Mouse (Mus musculus) cerebellum, postnatal 36 days (tissue): ENCODE data around the gene G6pc.
"Not testable (repeated sequence)": the region's sequence is repeated elsewhere in the genome, so short reads cannot be mapped to it uniquely, and the experiment has no call there.

Source experiments
- DNase-seq, 2 experiments: peaks; one replicate each; pipeline ENCODE4 v3.0.0; 2021 to 2022; ENCODE audit warnings: mixed read lengths in 2 of 2

The G6pc gene

GRCm38 (mm10) chr11:101357505-101358182, 9.7 kb upstream of the G6pc start:
- no peak for DNase-seq

DNA sequence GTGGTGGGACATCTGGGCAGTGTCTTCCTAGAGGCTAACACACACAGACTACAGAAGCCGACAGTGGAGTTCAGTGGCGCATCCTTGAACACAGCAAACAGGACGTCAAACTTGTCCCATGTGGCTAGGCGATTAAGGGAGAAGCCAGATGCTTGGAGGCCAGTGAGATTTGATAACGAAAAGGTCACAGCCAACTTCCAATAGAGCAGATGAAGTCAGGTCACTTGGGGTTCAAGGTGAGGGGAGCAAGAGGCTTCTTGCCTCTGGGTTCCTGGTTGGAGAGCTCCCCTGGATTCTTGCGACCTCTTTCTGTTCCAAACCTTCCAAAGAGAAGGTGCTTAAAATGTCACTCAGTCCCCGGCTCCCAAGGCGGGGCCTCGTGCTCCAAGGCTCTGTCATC, 7.6 kb upstream of the G6pc start:
- DNase-seq: no peak

DNA sequence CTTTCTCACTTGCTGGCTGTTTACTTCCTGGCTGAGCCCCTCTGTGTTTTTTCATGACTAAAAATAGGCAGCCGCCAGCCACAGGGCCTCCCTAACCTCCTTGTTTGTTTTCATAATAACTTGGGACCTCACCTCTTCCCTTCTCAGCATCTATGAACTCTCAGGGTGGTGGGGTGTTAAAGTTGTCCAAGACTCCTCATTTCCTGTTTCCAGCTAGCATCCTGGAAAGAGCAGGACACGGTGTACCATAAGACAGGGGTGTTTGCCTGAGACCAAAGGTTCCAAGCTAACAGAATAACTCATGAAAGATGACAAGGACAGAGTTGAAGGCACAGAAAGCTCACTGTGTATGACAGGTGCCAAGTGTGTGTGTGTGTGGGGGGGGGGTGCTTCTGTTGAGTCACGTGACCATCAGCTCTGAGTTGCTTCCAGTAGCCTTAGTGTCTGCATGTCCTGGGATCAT, 6.7 kb upstream of the G6pc start:
- DNase-seq: no peak

DNA sequence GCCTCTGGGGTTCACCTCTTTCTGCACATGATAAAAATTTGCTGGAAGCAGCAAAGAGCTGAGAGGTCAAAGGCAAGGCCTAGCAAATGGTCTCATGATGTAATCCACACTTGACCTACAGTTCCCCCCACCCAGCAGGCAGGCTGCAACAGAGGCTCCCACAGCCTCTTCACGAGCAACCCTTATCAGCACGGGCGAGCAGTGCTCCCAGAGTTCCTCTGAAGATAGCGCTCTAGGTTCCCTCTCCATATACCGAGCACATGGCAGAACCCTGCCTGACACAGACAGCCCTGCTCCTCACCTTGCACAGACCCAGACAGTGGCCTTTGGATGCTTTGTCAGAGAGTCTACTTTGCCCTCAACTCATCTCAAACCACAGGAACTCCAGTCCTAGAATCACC, 2.8 kb upstream of the G6pc start:
- DNase-seq: no peak

DNA sequence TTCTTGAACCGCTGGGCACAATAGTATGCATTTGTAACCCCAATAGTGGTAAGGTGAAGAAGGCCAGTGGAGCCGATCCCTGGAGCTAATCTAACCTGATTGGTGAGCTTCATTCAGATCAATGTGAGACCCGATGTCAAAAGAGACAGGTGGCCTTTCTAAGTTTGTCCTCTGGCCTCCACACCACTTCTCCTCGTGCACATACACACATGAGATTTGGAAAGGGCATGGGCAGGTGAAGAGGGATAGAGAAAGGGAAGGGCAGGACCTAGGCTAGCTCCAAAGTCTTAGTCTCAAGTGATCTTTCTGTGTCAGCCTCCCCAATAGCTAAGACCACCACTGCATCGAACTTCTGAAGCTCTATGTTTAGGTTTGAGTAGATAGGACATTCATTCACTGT, 2.8 kb downstream of the G6pc start:
- no peak for DNase-seq

DNA sequence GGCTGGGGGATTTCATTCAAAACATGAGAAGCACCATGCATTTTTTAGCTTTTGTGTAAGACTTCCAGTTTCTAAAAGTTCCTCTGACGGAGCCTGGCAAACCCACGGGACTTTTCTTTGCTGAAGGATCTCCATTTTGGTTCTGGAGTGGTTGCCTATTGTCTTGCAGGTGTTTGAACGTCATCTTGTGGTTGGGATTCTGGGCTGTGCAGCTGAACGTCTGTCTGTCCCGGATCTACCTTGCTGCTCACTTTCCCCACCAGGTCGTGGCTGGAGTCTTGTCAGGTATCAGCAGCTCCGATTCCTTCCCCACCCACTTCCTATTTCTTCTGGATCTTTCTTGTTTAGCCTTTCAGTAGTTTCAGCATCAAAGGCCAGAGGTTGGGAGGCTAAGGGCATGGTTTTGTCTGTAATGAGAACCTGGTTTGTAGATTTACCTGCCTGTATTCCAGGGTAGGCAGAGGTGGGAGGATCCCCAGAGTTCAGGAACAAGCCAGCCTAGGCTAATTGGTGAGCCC, 7.1 kb downstream of the G6pc start:
- DNase-seq: no peak

DNA sequence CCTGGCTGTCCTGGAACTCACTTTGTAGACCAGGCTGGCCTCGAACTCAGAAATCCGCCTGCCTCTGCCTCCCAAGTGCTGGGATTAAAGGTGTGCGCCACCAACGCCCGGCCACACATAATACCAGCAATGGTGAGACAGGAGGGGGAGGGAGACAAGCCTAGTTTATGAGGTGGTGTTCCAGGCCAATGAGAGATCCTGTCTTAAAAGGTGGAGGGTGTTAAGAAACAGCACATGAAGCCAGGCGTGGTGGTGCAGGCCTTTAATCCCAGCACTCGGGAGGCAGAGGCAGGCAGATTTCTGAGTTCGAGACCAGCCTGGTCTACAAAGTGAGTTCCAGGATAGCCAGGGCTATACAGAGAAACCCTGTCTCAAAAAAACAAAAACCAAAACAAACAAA, 10.8 kb downstream of the G6pc start:
- not testable (repeated sequence) for DNase-seq

GRCm38 (mm10) chr11:101378926-101379325, 11.6 kb downstream of the G6pc start:
- DNase-seq: no peak

- no peak for DNase-seq
These were observed 14.5 kb downstream of the G6pc start for GRCm38 (mm10) chr11:101381817-101382216.

DNA sequence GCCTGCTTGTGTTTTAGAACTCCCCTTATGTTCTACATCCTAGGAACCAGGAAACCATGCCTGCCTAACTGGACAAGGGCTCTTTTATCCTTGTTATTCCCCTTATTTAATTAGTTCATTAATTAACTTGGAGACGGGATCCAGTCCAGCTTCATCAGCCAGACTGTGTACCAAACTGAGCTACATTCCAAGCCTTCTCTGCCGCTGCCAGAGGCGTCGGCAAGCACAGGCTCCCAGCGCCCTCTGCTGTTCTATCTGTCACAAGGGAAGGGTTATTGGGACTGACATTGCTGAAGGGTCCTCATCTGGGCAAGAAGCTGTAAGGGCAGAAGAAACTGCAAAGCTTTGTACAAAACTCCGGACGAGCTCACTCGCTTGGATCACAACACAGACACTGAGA, 27.7 kb downstream of the G6pc start:
- peak; percentile 62 to 65 for DNase-seq

DNA sequence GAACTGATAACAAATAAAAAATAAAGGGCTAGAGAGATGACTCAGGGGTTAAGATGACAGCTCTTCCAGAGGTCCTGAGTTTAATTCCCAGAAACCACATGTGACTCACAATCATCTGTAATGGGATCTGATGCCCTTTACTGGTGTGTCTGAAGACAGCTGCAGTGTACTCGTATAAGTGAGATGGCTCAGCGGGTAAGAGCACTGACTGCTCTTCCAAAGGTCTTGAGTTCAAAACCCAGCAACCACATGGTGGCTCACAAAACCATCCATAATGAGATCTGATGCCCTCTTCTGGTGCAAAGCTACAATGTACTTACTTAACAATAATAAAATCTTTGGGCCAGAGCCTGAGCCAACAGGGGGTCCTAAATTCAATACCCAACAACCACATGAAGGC, 47.9 kb downstream of the G6pc start:
- DNase-seq: no peak

DNA sequence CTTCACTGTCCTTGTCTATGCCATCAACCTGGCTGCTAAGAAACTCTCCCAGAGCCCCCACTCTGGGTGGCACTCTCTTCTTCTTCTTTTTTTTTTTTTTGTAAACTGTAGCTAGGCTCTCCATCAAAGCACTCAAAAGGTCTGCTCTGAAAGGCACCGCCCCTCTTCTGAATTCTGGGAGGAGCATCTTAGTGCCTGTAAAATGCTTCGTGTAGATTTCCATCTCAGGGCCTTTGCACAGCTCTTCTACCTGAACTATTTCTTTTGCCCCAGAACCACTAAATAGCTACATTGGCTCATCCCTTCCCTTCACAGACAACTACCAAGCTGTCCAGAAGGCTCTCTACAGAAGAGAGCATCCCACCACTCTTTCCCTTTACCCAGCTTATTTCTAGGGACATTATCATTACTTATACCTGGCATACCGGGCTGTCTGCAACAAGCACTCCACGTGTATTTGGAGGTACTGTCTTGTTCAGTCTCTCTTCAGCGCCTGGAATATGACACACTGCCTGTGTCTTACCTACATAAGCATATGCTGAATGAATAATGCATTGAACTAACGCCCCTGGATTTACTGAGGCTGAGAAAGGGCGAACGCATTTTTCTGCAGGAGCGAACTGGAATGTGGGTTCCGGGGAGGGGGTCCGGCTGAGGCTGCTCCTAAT, 49.2 kb downstream of the G6pc start:
- no peak for DNase-seq

GRCm38 (mm10) chr11:101417101-101417855, 49.9 kb downstream of the G6pc start, which contains the start of gene Aarsd1:
Gene Aarsd1, minus strand, starts transcription at chr11:101417615.
- DNase-seq: peak; percentile 92 to 94

- no peak for DNase-seq
These were observed 51.6 kb downstream of the G6pc start for GRCm38 (mm10) chr11:101418991-101419390.

GRCm38 (mm10) chr11:101419610-101420009, 52.2 kb downstream of the G6pc start:
- no peak for DNase-seq

DNA sequence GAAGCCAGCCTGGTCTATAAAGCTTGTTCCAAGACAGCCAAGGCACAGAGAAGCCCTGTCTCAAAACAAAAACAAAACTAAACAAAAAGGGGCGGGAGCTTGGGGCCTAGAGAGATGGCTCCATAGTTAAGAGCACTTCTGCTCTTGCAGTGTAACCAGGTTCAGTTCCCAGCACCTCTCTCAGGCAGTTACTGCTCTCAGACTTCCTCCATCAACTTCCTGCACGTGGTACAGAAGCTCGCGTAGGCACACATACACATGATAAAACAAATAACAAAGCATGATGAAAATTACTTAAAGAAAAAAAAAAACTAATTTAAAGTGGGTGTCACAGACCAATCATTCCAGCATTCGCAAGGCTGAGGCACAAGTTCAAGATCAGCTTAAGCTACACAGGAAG, 52.8 kb downstream of the G6pc start:
- DNase-seq: no peak

DNA sequence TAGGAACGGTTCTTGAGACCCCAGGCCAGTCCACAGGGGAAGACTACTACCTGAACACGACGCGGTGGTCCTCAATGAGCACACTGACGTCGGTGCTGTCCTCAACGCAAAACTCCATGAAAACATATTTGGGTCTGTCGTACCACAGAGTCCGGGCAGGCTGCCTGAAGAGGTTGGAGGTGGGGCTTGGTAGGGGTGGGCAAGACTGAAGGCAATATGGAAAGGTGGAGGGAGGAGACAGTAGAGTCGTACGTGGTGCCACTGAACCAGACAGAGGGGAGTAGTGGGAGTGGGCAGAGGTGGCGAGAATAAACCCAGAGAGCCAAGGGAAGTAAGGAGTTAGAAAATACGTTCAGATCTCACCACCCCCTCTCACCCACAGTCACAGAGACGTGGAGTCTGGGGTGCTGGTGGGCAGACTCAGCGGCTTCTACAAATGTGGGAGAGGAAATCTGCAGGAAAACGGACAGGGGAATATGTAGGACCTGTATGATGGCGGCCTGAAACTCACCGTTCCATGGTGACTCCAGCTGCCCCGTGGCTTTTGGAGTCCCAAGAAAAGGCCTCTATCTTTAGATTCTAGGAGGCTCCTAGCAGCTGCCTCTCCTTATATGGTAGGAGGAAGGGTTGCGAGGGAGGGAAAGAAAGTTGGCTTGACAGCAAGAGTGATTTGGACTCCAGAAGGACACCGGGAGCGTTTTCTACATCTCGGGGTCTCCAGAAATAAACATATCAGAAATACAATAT, 56.9 kb downstream of the G6pc start, which contains the start of gene Gm27029:
Gene Gm27029, minus strand, starts transcription at position 692 of the 747 bp plus-strand sequence.
- DNase-seq: peak in 1 of 2 experiments; percentile 23

DNA sequence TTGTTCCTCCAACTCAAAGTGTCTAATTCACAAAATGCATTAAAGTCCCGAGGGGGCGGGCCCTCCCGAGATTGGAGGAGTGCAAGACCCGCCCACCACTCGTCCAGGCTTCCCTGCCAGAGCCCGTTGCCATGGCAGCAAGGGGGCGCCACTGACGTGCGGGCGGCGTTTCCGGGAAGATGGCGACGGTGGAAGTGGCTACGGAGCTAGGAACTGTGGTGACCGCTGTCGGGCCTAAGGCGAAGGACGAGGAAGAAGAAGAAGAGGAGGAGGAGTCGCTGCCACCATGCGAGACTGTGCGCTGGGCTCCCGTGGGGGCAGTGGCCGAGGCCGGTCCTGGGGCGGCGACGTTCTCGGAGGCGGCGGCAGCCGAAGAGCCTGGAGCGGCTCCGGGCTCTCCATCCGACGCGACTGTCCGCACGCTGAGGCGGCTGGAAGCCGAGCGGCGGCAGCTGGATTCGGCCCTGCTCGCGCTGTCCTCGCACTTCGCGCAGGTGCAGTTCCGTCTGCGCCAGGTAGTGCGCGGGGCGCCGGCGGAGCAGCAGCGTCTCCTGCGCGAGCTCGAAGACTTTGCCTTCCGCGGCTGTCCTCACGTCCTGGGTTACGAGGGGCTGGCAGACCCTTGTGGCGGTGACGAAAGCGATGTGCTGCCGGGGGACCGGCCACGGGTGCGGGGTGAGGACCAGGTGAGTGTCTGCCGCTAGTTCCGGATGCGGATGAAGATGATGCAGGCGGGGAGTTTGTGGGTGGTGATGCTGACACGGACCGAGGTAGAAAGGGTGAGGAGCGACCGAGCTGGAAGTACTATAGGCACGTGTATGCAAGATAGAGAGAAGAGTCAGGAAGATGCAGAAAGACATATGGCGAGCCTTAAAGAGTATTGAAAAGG, 57.8 kb downstream of the G6pc start, which contains the start of the genes Rundc1 and Ptges3l:
Gene Rundc1, plus strand, starts transcription at position 161 of the 889 bp plus-strand sequence.
Gene Ptges3l, minus strand, starts transcription at position 409 of the 889 bp plus-strand sequence.
- peak; percentile 96 to 98 for DNase-seq

GRCm38 (mm10) chr11:101426165-101426564, 58.8 kb downstream of the G6pc start:
- DNase-seq: no peak
